Mouse (Mus musculus) hindlimb bud, embryonic 11.5 days (tissue): Measurements from ENCODE around the gene Ubac2.
"Not testable (repeated sequence)": the region's sequence is repeated elsewhere in the genome, so short reads cannot be mapped to it uniquely, and the experiment has no call there.

Experiments
- DNase-seq: peaks from one replicate; pipeline ENCODE4 v3.0.0-alpha.2; 2012; ENCODE audit warnings: low read depth, low spot score; ENCODE audit errors: extremely low spot score

Gene Ubac2

GRCm38 (mm10) chr14:122035860-122036259 lies 157.4 kb downstream of the Ubac2 start:
- DNase-seq: no peak

GRCm38 (mm10) chr14:122038874-122039647 lies 160.6 kb downstream of the Ubac2 start:
- no peak for DNase-seq

GRCm38 (mm10) chr14:122041413-122041825 lies 163.0 kb downstream of the Ubac2 start:
- no peak for DNase-seq

GRCm38 (mm10) chr14:122042142-122042694 lies 163.8 kb downstream of the Ubac2 start:
- no peak for DNase-seq

- no peak for DNase-seq
Observed at GRCm38 (mm10) chr14:122047784-122048183, 169.4 kb downstream of the Ubac2 start.

- DNase-seq: no peak
Observed at GRCm38 (mm10) chr14:122048816-122049215, 170.4 kb downstream of the Ubac2 start.

DNA sequence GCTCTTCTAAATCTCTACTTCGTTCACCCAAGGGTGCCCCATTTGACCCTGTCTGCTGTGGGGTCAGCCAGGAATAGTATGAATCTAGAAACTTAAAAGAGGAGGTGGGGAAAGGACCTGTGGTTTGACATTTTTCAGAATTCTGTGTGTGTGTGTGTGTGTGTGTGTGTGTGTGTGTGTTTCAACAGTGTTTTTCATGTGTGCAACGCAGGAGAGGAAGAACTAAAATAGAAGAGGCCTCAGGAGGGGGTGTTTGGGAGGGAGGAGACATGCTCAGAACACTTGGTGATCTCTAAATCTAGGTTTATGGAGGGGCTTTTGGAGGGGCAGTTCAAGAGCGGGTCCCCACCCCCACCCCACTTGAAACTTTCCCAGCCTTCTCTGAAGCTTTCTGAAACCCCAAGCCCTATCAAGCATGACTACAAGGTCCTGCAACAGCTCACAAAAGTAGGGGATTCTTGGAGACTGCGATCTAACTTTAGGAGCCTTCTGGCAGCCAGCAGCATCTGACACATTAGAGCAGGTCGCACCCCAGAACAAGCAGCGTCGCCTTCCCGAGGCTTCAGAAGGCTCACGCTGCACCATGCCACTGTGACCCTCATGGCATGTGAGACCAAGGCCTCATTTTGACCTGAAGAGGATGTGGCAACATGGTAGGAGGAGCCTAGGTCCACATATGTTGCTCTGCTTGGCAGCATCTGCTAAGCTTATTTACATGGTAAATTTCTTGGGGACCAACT lies 174.6 kb downstream of the Ubac2 start:
- no peak for DNase-seq

GRCm38 (mm10) chr14:122056871-122057270 lies 178.5 kb downstream of the Ubac2 start:
- no peak for DNase-seq

- no peak for DNase-seq
Observed at GRCm38 (mm10) chr14:122057941-122058346, 179.5 kb downstream of the Ubac2 start.

DNA sequence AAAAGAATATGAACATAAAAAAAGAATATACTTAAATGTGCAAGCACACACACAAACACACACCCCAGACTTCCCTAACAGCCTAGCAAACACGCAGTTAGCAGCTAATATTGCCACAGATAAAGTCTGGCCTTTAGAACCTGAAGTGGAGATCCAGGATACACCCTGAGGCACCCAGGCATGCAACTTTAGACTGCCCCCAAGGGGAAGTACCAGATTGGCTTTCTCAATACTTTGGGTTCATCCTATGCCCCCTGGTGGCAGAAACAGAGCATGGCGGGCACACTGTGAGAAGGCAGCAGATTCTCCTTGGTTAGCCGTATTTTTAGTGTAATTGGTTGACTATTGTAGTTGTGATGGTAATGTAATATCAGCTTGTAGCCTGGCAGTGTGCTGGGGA lies 182.2 kb downstream of the Ubac2 start:
- peak; percentile 50 for DNase-seq

DNA sequence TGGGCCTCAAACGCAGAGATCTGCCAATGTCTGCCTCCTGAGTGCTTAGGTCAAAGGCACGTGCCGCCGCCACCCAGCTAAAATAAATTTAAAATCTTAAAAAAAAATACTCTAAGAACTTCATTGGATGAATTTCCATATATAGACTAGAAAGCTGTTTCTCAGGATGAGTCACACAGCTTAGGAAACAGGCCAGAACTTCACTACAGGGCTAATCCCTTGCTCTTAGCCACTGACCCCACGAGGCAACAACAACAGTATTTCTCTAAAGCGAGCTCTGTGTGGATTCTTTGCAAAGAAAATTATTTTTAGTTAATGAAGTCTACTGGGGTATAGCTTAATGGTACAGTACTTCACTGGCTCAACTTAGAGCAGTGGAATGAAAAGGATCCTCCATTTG lies 183.0 kb downstream of the Ubac2 start:
- no peak for DNase-seq

- no peak for DNase-seq
Observed at GRCm38 (mm10) chr14:122062411-122063090, 184.1 kb downstream of the Ubac2 start.

DNA sequence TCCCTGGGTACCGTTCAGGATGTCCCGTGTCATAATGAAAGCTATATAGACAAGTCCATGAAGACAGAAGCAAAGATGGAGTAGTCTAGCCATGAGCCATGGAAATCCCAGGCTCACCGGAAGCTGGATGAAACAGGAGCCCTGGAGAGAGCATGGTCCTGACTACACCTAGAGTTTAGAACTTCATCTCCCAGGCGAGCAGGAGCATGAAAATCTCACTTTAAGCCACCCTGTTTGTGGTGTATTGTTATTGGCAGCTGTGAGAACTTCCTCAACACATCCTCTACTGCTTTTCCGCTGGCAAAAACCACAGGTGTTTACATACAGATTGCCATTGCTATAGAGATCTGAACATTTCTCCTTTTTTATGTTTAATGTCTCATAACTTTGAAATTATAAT lies 185.2 kb downstream of the Ubac2 start:
- no peak for DNase-seq

GRCm38 (mm10) chr14:122064519-122064918 lies 186.1 kb downstream of the Ubac2 start:
- peak; percentile 46 for DNase-seq

DNA sequence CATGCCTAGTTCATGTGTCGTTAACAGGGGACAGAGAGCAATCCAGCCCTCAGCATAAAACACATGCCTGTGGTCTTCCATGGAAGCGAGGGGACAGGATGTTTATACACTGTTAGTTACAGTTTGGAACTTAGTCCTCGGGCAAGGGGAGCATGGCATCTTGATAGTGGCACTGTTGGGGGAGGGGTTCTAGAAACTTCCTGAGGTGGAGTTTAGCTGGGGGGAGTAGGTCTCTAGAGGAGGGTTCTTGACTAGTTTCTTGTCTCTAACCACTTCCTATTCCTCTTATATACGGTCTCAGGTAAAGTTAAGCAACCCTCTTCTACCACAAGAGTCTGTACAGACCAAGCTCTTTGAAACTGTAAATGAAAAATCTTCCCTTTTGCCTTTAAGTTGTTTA lies 187.8 kb downstream of the Ubac2 start:
- no peak for DNase-seq

DNA sequence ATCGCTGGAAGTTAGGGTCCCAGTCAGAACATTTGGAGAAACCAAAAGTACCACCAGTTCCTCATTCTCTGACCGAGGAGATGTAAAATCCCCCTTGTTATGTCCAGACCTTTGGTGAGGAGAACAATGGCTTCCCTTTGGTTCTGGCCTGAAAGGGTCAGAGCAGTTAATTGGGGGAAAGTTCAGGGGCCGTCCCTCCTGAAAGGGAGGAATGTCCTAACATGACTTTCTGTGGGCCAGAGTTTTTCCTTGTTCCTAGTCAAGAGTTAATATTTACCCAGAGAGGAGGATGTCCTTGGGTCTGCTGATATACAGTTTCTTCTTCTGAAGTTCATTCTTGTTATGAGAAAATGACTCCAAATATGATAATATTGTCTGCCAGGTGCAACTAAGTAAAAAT lies 189.6 kb downstream of the Ubac2 start:
- DNase-seq: not testable (repeated sequence)

DNA sequence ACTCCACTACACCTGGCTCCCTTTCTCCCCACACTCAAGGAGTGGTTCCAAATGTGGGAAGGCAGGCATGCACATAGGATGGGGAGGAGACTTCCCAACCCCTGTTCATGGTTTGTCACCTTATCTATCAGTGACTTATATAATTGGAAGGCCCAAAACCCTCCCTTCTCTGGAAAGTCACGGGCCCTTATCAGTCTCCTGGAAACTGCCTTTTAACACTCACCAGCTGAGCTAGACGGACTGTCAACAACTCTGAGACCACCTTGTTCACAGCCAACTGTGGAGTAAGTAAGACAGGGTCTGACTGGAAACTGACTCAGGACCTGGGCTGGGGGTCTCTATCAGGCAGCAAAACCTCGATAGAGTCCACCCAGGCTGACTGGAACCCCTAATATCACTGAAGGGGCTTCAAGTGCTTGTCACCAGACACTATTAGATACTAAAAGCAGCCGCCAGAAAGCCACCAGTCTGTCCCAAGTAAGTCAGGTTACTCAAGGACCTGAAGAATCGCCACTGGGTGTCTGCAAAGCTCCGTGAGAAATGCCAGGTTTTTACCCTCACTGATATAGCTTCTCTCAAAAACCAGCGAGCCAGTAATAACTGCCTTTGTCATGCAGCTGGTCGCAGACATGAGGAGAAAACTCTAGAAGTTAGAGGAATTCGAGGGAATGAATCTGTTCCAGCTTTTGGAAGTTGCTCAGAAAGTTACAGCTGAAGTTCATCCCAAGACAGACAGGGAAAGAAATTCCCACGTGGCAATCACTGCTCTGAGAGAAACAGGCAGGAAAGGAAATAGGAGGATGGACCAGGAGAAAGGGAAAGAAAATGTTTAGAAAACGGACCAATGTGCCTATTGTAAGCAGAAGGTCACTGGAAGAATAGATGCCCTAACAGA lies 190.6 kb downstream of the Ubac2 start:
- DNase-seq: no peak

DNA sequence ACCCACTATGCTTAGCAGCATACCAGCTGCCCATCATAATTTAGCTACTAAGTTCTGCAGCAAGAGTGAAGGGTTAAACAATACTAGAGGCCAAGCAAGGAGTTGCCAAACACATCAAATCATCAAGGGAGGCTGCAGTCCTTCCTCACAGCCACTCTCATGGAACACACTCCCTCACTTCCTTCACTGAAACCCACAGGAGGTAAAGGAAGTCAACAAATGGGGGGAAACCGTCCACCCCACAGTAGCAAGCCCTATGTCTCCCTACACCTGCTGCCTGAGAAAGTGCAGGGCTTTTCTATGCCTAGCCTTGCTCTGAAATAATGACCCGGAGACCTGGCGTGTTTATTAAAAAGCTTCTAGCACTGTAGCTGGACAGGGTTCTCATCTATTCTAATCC lies 191.5 kb downstream of the Ubac2 start:
- no peak for DNase-seq
